Mouse (Mus musculus): ENCODE data around the gene Mettl1. TPM values are rescaled to one million over a fixed set of nuclear protein-coding genes. Genes with fewer than 3 reads are reported as not detected.

Gene Mettl1
- polyA plus RNA-seq, 1 experiment: 31.2 TPM

DNA sequence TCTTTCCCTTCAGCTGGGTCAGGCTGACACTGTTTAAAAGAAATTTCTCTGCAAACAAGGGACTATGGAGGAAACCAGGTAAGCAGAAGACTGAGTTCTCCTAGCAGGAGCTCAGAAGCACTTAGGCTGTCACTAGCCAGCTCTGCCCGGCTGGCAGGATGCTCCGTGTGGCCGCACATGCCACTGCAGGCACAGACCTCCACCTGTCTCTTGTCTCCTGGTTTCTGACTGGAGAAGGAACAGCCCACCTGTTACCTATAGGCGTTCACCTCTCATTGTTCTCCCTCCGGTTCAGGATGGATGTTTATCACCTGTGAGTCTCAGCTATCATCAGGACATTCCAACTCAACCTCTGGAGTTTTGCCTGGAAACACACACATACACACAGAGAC, 42.7 kb downstream of the Mettl1 start:
- no peak for DNase-seq (ENCODE audit: low read depth)

DNA sequence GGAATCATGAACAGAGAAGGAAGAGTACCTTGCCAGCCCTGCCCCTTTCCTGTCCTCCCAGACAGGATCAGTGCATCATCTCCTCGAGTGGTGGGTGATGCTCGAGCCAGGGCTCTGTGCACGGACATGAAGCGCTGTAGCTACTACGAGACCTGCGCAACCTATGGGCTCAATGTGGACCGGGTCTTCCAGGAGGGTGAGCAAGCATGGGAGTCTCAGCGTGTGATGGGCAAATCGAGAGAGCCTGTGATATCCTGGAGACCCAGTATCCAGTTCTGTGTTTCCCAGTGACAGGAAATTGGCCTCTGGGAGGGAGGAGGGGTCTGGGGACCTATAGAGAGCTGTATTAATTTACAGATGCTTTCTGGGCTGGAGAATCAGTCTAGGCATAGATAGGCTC, 43.8 kb downstream of the Mettl1 start:
- no peak for DNase-seq (ENCODE audit: low read depth)

DNA sequence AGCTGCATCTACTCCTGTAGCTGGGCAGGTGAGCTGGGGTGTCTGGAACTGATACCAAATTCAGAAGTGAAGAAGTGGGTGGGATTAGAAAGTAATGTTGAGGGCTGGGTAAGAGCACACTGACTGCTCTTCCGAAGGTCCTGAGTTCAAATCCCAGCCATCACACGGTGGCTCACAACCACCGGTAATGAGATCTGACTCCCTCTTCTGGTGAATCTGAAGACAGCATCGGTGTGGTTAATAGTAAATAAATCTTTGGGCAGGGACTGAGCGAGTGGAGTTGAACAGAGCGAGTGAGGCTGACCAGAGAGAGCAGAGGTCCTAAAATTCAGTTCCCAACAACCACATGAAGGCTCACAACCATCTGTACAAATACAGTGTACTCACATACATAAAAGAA, 44.4 kb downstream of the Mettl1 start:
- DNase-seq (ENCODE audit: low read depth): no peak

DNA sequence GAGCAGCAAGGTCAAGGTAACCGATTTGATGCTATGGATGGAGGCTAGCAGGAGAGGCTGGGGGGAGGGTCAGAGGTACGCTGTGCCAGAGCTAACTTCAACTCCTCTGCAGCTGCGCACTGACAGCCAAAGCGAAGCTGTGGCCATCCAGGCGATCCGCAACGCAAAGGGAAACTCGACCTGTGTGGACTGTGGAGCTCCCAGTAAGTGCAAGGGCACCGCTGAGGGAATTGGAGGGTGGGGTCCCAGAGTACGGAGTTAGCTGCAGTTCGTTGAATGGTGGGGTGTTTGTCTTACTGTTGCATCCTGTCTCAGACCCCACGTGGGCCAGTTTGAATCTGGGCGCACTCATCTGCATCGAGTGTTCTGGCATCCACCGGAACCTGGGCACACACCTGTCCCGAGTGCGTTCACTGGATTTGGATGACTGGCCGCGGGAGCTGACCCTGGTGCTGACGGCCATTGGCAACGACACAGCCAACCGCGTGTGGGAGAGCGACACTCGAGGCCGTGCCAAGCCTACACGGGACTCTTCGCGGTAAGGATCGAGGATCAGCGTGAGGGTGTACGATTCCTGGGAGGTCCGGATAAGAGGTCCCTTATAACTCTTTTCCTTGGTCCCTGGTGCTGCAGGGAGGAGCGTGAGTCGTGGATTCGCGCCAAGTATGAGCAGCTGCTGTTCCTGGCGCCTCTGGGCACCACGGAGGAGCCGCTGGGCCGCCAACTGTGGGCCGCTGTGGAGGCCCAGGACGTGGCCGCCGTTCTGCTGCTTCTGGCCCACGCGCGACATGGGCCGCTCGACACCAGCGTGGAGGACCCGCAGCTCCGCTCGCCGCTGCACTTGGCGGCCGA, 49.6 kb downstream of the Mettl1 start:
- no peak for DNase-seq (ENCODE audit: low read depth)

DNA sequence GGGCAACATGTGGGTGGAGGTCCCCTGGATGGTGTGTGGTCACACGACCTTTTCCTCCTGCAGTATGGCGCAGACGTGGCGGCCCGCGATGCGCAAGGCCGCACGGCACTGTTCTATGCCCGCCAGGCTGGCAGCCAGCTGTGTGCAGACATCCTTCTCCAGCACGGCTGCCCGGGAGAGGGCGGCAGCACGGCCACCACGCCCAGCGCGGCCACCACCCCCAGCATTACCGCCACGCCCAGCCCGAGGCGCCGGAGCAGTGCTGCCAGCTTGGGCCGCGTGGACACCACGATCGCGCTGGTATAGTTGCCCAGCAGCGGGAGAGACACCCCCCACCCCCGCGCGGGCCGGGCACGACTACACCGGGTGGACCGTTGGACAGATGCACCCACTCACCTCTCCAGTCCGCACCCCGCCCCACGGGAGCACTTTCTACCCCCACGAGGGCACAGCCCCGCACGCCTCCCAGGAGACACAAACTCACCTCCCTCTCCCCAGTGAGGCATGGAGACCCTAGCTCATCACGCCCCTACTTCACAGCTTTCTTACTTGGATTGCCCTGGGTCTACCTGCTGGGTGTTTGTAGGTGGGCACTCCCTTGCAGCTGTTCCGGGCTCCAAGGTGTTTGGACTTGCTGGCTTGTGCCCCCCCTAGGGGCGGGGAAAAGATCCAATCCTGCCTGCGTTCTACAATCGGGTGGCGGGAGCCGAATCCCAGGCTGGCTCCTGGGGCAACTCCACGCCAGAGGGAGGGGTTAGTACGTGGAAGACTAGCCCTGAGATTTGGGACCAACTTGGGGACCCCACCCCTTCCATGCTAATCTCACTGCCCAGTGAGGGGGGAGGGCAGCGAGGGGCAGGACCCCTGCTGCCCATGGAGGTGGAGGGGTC, 50.5 kb downstream of the Mettl1 start:
- DNase-seq (ENCODE audit: low read depth): no peak

DNA sequence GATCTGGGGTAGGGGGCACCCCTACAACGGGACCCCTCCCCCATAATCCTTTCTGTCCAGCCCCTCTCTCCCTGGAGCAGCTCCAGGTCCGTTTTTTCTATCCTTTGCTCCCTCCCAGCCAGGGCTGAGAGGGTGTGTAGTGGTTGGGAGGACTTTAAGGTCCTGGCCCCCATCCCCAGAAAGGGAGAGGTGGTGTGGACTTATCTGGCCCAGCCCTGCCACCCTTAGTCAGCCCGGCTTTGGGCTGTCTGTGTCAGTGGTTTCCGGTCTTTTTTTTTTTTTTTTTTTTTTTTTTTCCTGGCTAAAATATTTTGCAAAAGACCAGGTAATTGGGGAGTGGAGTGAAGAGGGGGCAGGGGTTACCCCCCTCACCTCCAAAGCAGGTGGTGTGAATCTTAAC, 51.5 kb downstream of the Mettl1 start:
- DNase-seq (ENCODE audit: low read depth): no peak

DNA sequence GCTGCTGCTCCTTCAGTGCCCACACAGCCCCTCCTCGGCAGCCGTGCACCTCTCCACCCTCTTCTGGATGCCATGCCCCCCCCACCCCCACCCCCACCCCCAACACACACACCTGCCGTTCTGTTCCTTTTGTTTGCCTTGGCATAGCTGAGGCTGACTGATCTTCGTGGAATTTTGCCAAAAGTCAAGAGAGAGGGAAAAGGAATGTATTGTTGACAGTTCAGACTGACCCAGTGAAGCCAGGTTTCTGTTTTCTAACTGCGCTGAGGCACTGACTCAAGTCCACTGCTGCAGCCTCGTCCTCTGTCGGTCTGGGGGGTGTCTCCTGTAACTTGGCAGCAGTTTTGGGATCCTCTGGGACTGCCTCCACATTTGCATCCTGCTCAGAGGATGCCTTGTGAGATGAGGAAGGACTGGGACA, 53.2 kb downstream of the Mettl1 start:
- no peak for DNase-seq (ENCODE audit: low read depth)

Other genes starting within 250 kb of the Mettl1 start
- 8.1 and 8.8 TPM in 2 replicates for gene Atp23, start 140.1 kb upstream of the Mettl1 start, polyA plus RNA-seq (2012; rRNA removed)
- gene Ctdsp2, start 62.7 kb upstream of the Mettl1 start, polyA plus RNA-seq (2012; rRNA removed): 119 and 121 TPM in 2 replicates
- gene Avil, start 40.7 kb upstream of the Mettl1 start, polyA plus RNA-seq (2012; rRNA removed): 0.07 and 0.13 TPM in 2 replicates
- gene Tsfm, start 10.6 kb upstream of the Mettl1 start, polyA plus RNA-seq (2012; rRNA removed): 27.1 and 32.9 TPM in 2 replicates
- 0.55 and 0.86 TPM in 2 replicates for gene Eef1akmt3, start 99 bp downstream of the Mettl1 start, polyA plus RNA-seq (2012; rRNA removed)
- gene Cyp27b1, start 6.8 kb downstream of the Mettl1 start, polyA plus RNA-seq (2012; rRNA removed): 0.22 TPM in 2 replicates
- 6.1 and 8.9 TPM in 2 replicates for gene March9, start 18.8 kb downstream of the Mettl1 start, polyA plus RNA-seq (2012; rRNA removed)
- gene Cdk4, start 22.1 kb downstream of the Mettl1 start, polyA plus RNA-seq (2012; rRNA removed): 204 and 205 TPM in 2 replicates
- gene Tspan31, start 28.9 kb downstream of the Mettl1 start, polyA plus RNA-seq (2012; rRNA removed): 128 and 146 TPM in 2 replicates
- gene Agap2, start 33.9 kb downstream of the Mettl1 start, polyA plus RNA-seq (2012; rRNA removed): 5.3 and 5.7 TPM in 2 replicates
- 109 and 143 TPM in 2 replicates for gene Os9, start 79.7 kb downstream of the Mettl1 start, polyA plus RNA-seq (2012; rRNA removed)
- gene B4galnt1, start 123.8 kb downstream of the Mettl1 start, polyA plus RNA-seq (2012; rRNA removed): 60.5 and 112 TPM in 2 replicates
- 1.0 and 1.2 TPM in 2 replicates for gene Slc26a10, start 139.2 kb downstream of the Mettl1 start, polyA plus RNA-seq (2012; rRNA removed)
- gene Arhgef25, start 148.7 kb downstream of the Mettl1 start, polyA plus RNA-seq (2012; rRNA removed): 25.7 and 29.6 TPM in 2 replicates
- gene Dtx3, start 154.3 kb downstream of the Mettl1 start, polyA plus RNA-seq (2012; rRNA removed): 91.3 and 116 TPM in 2 replicates
- 76.9 and 93.8 TPM in 2 replicates for gene Pip4k2c, start 170.2 kb downstream of the Mettl1 start, polyA plus RNA-seq (2012; rRNA removed)
- gene Kif5a, start 221.9 kb downstream of the Mettl1 start, polyA plus RNA-seq (2012; rRNA removed): 2.4 and 6.4 TPM in 2 replicates
- 228 and 280 TPM in 2 replicates for gene Dctn2, start 225.0 kb downstream of the Mettl1 start, polyA plus RNA-seq (2012; rRNA removed)
- 21.8 and 32.7 TPM in 2 replicates for gene Mbd6, start 247.6 kb downstream of the Mettl1 start, polyA plus RNA-seq (2012; rRNA removed)

All from gonadal fat pad, adult 2 months (tissue).